Mouse (Mus musculus) C2C12 (cell line): ENCODE results near the gene Wnt2b. TPM values are rescaled to one million over a fixed set of nuclear protein-coding genes. Genes with fewer than 3 reads are reported as not detected.

ENCODE experiments used
- H3K27me3 ChIP-seq: one replicate; pipeline ENCODE4 v1.6.1; 2011; ENCODE audit not compliant: control insufficient read depth, insufficient read depth, insufficient read length
- H3K36me3 ChIP-seq: one replicate; pipeline ENCODE4 v1.6.1; 2011; ENCODE audit not compliant: control insufficient read depth, insufficient read depth
- H3K4me3 ChIP-seq: one replicate; pipeline ENCODE4 v1.5.1; 2011; ENCODE audit warnings: mild to moderate bottlenecking, control low read depth; ENCODE audit not compliant: poor library complexity, insufficient read depth, severe bottlenecking
- H3K79me2 ChIP-seq: one replicate; pipeline ENCODE4 v1.6.1; 2011; ENCODE audit not compliant: control insufficient read depth, insufficient read depth
- H3K79me3 ChIP-seq: one replicate; pipeline ENCODE4 v1.6.1; 2011; ENCODE audit warnings: low read depth, control low read depth
- H3ac ChIP-seq: one replicate; pipeline ENCODE3; 2011; ENCODE audit warnings: low read depth; ENCODE audit not compliant: control insufficient read depth, insufficient read length
- CEBPB ChIP-seq: IDR thresholded peaks from one replicate; pipeline ENCODE4 v1.6.1; 2011; ENCODE audit warnings: low read depth, mild to moderate bottlenecking, control low read depth, moderate library complexity
- CTCF ChIP-seq: IDR thresholded peaks from one replicate; pipeline ENCODE4 v1.5.1; 2011; ENCODE audit not compliant: control insufficient read depth, insufficient read depth, insufficient read length
- FOSL1 ChIP-seq: IDR thresholded peaks from one replicate; pipeline ENCODE4 v1.8.0; 2011; ENCODE audit warnings: mild to moderate bottlenecking, low read length; ENCODE audit not compliant: poor library complexity, insufficient read depth, severe bottlenecking
- MAX ChIP-seq: IDR thresholded peaks from one replicate; pipeline ENCODE4 v1.6.1; 2011; ENCODE audit warnings: mild to moderate bottlenecking, control low read depth
- MYOG ChIP-seq: IDR thresholded peaks from one replicate; pipeline ENCODE4 v1.6.1; 2011; ENCODE audit not compliant: control insufficient read depth, insufficient read length; ENCODE audit errors: extremely low read depth
- polyA plus RNA-seq: library from polyadenylated mRNA; unstranded; fragments of >200 nt; fragmentation: generic; extraction: Trizol; gene quantifications from one replicate; pipeline ENCODE4 v1.2.1, GENCODE M21; 2012; ENCODE audit warnings: missing spikeins

Gene Wnt2b
- polyA plus RNA-seq, 1 experiment = 0.08 TPM

DNA sequence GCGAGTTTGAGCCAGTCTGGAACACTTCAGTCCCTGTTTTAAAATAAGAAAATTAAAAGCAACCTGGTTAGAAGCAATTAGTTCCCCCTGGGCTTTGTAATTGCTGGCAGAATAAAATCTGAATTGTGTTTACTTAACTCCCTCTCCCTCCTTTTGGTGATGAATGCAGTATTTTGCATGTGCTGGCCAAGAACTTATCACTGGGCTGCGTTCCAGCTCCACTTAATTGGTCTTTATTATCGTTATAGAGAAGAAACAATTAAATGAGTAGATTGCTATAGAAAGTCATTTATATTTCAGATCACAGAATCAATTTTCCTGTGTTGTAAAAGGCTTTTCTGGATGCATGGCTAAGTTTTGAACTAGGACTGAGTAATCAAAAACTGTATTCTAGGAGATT, 65.6 kb downstream of the Wnt2b start:
- no peaks in the 10 kb centered on the region for H3K79me3 ChIP-seq
- H3ac ChIP-seq = no peak overlapping the region
- H3K36me3 ChIP-seq = peaks cover 50% of the 10 kb centered on the region
- H3K4me3 ChIP-seq = no peak overlapping the region
- no peaks in the 10 kb centered on the region for H3K27me3 ChIP-seq
- TF ChIP-seq MYOG = no peak
- TF ChIP-seq CEBPB = no peak
- TF ChIP-seq CTCF = no peak
- TF ChIP-seq MAX = no peak
- no peak for TF ChIP-seq FOSL1
- H3K79me2 ChIP-seq = no peaks in the 10 kb centered on the region

Other genes with a start within 250 kb of the Wnt2b start
- gene Ppm1j, start 180.9 kb downstream of the Wnt2b start, polyA plus RNA-seq = 0.08 TPM
- gene Fam19a3, start 180.1 kb downstream of the Wnt2b start, polyA plus RNA-seq = not detected
- 485 TPM for gene Rhoc, start 173.5 kb downstream of the Wnt2b start, polyA plus RNA-seq
- gene Mov10, start 143.4 kb downstream of the Wnt2b start, polyA plus RNA-seq = 9.3 TPM
- gene St7l, start 97.9 kb downstream of the Wnt2b start, polyA plus RNA-seq = 9.8 TPM
- gene Capza1, start 97.4 kb downstream of the Wnt2b start, polyA plus RNA-seq = 27.9 TPM
- 11.2 TPM for gene Cttnbp2nl, start 91.2 kb upstream of the Wnt2b start, polyA plus RNA-seq
- gene 4930564D02Rik, start 104.9 kb upstream of the Wnt2b start, polyA plus RNA-seq = not detected